Mouse (Mus musculus): ENCODE measurements around the gene Xbp1.
"Not testable (repeated sequence)": the region's sequence is repeated elsewhere in the genome, so short reads cannot be mapped to it uniquely, and the experiment has no call there.

The Xbp1 gene

DNA sequence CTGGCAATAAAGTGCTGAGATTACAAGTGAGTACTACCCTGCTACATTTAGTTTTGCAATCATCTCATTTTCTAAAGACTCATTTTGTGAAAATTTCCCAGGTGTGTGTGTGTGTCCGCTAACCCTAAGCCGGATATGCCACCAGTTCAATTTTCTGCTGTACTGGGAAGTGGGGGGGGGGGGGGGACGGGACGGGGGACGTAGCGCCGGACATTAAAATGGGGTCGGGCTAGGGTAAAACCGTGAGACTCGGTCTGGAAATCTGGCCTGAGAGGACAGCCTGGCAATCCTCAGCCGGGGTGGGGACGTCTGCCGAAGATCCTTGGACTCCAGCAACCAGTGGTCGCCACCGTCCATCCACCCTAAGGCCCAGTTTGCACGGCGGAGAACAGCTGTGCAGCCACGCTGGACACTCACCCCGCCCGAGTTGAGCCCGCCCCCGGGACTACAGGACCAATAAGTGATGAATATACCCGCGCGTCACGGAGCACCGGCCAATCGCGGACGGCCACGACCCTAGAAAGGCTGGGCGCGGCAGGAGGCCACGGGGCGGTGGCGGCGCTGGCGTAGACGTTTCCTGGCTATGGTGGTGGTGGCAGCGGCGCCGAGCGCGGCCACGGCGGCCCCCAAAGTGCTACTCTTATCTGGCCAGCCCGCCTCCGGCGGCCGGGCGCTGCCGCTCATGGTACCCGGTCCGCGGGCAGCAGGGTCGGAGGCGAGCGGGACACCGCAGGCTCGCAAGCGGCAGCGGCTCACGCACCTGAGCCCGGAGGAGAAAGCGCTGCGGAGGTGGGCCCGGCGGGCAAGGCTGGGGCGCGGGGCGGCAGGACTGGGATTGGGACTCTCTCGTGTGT lies at the start of gene Xbp1:
Gene Xbp1 (plus strand): TSS at position 248 of the 854 bp plus-strand sequence.
- DNase-seq (ENCODE audit: low spot score in 2 of 2): peak; percentile 94 to 96

- peak; percentile 45 to 59 for DNase-seq (ENCODE audit: low spot score in 2 of 2)
Observed at GRCm38 (mm10) chr11:5474130-5474529, 46.3 kb upstream of the Xbp1 start.

DNA sequence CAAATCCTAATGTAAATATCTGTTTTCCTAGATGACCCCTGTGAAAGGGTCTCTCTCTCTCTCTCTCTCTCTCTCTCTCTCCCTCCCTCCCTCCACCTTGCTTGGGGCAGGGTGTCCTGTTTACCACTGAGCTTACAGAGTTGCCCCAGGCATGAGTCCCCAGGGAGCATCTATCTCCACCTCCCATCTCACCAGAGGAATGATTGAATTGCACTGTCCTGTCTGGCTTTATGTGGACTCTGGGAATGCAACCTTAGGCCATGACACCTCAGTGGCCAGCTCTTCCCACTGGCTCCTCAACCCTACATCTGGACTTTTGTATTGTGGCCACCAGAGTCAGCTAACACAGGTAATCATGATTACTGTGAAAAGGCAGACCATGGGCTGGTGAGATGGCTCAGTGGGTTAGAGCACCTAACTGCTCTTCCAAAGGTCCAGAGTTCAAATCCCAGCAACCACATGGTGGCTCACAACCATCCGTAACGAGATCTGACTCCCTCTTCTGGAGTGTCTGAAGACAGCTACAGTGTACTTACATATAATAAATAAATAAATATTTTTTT lies 44.8 kb upstream of the Xbp1 start:
- DNase-seq (ENCODE audit: low spot score in 2 of 2): not testable (repeated sequence)

GRCm38 (mm10) chr11:5476806-5477205 lies 43.7 kb upstream of the Xbp1 start:
- no peak for DNase-seq (ENCODE audit: low spot score in 2 of 2)

DNA sequence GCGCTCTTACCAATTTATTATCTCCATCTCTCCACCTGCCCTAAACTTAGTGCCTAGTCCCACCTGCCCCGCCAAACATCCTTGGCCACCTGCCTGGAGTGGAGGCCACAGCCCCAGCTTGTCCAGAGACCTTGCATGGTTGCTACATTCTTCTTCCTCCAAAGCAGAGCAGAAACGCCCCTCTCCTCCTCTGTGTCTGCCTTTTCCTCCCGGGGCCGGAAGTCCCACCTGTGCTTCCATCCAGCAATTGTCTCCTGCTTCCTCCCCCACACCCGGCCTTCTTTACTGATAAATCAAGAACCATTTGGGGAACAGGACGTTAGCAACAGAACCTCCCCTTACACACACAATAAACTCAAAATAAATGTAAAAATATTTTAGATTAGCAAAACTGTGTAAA lies 42.3 kb upstream of the Xbp1 start:
- DNase-seq (ENCODE audit: low spot score in 2 of 2): no peak

DNA sequence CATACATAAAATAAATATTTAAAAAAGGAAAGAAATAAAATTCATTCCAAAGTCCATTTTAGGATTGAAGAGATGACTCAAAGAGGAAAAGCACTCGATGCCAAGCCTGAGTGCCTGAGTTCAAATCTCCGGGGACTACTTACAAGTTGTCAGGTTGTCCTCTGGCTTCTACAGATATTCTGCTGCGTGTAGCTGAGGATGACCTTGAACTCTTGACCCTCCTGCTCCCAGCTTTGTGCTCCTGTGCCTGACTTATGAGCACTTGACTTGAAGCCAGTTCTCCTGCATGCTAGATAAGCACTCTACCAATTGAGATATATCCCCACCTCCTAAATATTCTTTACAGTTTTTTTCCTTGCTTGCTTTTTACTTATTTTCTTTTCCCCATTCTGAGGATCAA lies 41.6 kb upstream of the Xbp1 start:
- no peak for DNase-seq (ENCODE audit: low spot score in 2 of 2)

DNA sequence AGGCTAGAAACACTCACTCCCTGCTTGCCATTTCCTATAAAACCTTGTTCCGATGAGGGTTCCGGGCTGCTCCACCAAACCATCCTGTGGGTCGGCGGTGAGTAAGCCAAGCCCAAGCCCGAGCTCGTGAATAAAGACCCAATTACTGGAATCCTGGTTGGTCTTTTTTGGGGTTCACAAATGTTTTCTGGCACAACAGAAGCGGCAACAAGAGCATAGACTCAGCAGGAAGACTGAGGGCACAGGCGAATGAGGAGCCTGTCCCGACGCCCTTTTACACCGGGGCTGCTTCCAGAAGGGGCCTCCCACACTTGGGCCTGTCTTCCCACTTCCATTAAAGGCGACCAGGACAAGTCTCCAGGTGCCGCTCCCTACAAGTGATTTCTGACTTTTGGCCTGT lies 37.9 kb upstream of the Xbp1 start:
- DNase-seq (ENCODE audit: low spot score in 2 of 2): no peak

DNA sequence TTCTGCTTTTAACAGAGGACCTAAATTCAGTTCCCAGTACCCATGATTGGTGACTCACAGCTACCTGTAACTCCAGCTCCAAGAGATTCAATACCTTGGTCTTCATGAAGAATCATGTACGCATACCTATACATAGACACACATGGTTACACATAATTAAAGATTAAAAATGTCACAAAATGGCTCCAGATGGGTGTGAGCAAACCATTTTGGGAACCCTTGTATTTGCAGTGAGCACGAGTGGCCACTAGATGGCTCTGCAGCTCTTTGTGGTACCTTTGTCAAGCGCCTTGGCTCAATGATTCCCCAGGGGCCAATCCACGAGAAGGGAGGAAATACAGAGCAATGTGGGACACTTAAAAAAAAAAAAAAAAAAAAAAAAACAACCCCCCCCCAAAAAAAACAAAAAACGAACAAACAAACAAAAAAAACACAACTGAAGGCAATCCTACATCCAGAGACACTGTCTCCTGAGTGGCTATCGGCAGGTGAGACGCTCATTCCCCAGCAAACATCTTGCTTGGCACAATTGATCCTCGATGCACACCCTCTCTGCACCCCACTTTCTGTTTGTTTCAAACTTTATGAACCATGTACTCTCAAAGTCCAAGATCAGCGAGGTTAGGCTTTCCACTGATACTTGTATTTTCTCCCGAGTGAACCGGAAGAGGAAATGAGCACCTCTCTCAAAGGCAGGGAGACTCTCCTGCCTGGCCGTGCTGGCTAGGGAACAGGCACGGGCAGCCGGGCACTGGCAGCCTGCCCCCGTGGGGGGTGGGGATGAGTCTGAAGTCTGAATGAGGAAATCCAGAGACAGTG lies 35.1 kb upstream of the Xbp1 start:
- DNase-seq (ENCODE audit: low spot score in 2 of 2): peak; percentile 78 to 83

- not testable (repeated sequence) for DNase-seq (ENCODE audit: low spot score in 2 of 2)
Observed at GRCm38 (mm10) chr11:5489433-5489832, 31.0 kb upstream of the Xbp1 start.

DNA sequence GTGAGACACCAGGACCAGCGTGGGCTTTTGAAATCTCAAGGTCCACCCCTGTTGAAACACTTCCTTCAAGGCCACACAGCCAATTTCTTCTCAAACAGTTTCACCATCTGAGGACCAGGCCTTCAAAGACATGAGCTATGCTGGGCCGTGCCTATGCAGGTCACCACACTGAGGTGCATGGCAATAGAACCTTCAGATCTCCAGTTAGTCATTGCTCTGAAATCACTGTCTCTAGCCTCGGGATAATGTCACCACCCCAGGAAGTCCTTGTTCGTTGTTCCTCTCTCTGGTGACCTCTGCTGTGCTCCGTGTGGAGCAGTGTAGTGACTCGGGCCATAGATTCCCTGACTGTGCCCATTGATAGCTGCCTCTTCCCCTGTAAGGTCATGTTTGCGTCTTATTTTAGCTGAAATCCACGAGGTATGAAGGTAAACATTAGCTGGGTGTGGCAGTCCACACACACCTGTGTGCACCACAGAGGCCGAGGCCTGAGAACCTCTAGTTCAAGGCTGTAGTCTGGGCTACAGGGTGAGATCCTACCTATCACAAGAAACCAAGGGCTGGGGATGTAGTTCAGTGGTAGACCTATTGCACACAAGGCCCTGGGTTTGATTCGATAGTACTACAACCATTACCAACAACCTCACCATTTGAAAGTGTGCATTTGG lies 29.3 kb upstream of the Xbp1 start:
- DNase-seq (ENCODE audit: low spot score in 2 of 2): no peak

- no peak for DNase-seq (ENCODE audit: low spot score in 2 of 2)
Observed at GRCm38 (mm10) chr11:5491912-5492311, 28.5 kb upstream of the Xbp1 start.

- DNase-seq (ENCODE audit: low spot score in 2 of 2): no peak
Observed at GRCm38 (mm10) chr11:5493869-5494268, 26.6 kb upstream of the Xbp1 start.

DNA sequence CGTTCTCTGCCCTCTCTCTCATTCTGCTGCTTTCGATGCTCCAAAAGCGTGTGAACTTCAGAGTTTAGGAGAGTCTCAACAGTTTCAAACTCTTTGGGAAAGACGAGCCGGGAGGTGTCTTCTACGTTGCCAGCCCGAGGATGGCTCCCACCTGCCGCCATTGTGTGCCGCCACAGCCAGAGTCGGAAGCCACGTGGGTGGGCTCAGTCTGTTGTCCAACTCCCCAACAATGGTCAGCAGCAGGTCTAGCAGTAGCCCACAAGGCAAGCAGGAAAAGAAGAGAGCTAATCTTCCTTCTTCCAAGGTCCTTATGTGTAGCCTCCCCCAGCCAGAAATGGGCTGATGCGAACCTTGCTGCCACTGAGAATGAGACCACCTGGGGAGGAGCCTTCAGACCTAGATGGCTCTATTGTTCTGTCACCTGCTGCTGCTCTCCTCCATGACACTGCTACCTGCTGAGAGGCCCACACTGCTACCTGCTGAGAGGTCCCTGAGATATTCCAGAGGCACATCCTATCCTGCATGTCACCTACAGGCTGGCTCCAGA lies 25.1 kb upstream of the Xbp1 start:
- no peak for DNase-seq (ENCODE audit: low spot score in 2 of 2)

DNA sequence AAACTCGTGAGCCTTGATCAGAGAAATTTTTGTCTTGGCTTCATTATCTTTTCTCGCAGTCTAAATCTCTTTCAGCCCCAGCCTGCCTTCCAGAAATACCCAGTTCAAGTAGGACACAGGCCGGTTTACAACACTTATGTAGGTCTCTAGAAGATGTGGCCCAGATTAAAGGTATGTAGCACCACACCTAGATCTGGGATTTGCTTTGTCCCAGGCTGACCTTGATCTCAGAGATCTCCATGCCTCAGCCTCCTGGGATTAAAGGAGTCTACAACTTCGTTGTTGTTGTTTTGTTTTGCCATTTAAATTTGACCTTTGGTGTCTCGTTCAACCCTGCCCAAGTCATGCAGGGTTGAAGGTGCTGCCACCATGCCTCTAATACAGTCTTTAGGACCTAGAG lies 24.6 kb upstream of the Xbp1 start:
- no peak for DNase-seq (ENCODE audit: low spot score in 2 of 2)

- no peak for DNase-seq (ENCODE audit: low spot score in 2 of 2)
Observed at GRCm38 (mm10) chr11:5496559-5497248, 23.8 kb upstream of the Xbp1 start.

DNA sequence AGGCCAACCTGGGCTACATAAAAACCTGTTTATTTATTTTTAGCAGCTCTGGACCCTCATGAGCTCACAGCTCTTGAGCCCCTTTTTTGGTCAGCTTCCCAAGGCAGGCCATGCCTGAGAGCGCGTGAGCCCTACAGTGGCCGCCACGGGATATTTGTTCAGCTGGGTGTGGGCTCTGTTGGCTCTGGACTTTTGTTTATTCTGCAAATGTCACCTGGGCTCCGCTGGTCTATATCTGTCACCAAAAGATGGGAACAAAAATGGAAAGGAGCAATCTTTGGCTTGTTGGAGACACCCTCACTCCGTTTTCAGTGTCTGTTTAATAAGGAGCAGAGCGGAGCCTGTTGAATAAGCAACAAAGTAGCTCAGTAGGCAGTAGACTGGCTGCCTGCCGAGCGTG lies 22.0 kb upstream of the Xbp1 start:
- DNase-seq (ENCODE audit: low spot score in 2 of 2): no peak

- no peak for DNase-seq (ENCODE audit: low spot score in 2 of 2)
Observed at GRCm38 (mm10) chr11:5498931-5499661, 21.4 kb upstream of the Xbp1 start.

DNA sequence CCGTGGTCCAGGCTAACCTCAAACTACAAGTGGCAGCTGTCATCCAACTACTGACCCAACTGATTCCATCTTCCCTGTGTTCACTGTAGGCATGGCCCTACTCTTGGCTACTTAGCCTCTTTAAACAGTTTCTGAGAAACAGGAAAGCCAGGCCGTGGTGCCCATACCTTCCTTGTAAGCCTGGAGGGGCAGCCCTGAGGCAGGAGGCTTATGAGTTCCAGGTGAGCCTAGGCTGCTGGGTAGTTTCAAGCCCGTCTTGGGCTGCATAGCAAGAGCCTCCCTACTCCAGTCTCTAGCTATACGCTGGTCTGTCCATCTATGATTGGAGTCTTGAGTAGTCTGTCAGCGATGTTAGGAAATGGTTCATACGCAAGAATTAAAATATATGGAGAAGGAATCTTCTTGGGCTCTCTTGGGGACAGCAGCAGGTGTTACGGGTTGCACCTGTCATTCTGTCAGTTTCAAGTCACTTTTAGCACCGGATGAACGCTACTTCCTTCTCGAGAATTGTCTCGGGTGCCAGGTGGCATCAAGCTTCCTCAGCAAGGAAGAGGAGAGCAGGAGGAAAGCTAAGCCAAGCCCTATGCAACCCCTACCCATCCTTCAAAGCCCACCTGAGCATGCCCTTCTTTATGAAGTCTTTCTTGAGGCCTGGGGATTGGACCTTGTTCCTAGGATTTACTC lies 20.4 kb upstream of the Xbp1 start:
- DNase-seq (ENCODE audit: low spot score in 2 of 2): no peak

DNA sequence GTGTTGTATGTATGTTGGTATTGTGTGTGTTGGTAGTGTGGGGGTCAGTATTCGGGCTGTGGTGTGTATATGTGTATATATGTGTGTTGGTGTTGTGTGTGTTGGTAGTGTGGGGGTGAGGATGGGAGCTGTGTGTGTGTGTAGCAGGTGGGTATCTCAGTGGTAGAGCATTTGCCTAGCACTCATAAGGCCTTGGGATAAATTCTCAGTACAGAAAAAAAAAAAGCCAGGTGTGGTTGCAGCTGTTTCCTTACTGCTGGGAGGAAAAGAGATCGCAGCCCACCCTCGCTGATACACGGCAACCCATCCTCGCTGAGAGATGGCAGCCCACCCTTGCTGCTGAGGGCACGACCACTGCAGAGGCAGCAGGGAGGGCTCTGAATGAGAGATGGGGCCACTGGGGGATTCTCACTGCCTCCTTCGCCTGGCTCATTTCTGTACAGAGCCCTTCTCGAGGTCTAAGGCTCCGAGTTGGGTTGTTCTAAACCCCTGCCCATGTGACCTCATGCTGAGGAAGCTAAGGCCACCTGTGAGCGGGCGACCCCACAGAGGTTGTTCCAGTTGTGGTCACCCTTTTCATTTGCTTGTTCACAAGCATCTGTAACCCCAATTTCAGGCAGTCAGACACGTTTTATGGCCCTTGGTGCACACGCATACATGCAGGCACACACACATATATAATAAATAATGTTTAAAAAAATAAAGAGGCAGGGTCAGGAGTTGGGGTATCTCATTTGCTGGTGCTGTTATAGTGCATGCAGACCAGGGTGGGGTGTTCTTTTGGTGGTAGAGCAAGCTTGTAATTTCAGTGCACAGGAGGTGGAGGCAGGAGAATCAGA lies 19.3 kb upstream of the Xbp1 start:
- DNase-seq (ENCODE audit: low spot score in 2 of 2): no peak

Data from natural killer cell, adult 2 months (primary cell).